ENCODE assay signal across 14 mouse cellular contexts in genomic region chr14:54996793-54997192, GRCm38 (mm10). TPM values are rescaled to one million over a fixed set of nuclear protein-coding genes. Genes with fewer than 3 reads are reported as not detected.
DNase-seq lines count a peak whose midpoint lies in the region; ATAC-seq lines count a peak whose summit lies in the region.
"Had no signal": no experiment of that assay in that cellular context is flagged by ENCODE, and none has a peak within 500 bp of the region (broad histone marks: within the 10 kb centered on the region; RNA-seq: fewer than 3 reads in every experiment).

No protein-coding gene starts in this region.

- peak overlapping the region; percentile 91 for H3K27ac ChIP-seq in hindbrain, embryonic 14.5 days
- no peak overlapping the region for H3K27ac ChIP-seq in hindbrain, embryonic 13.5 days
- H3K27ac ChIP-seq in forebrain, embryonic 12.5 days, result 0 out of 2 replicates have a peak overlapping the region, but pooled peaks have one; percentile 26
- peak overlapping the region; percentile 93 for H3K27ac ChIP-seq in midbrain, embryonic 16.5 days (ENCODE audit: low read length)
- H3K27ac ChIP-seq: neural tube, embryonic 12.5 days had no signal

- intact Hi-C loops in heart, postnatal 10 days (cut with DNase I), result no loop called here

- H3K9me3 ChIP-seq in hindbrain, embryonic 14.5 days (ENCODE audit: control insufficient read depth, low read length), result no peaks in the 10 kb centered on the region
- no peaks in the 10 kb centered on the region for H3K9me3 ChIP-seq in hindbrain, embryonic 13.5 days
- no peaks in the 10 kb centered on the region; the same call in 1 of the 2 replicates for H3K9me3 ChIP-seq in forebrain, embryonic 12.5 days
- no peaks in the 10 kb centered on the region for H3K9me3 ChIP-seq in midbrain, embryonic 16.5 days (replicated peaks; ENCODE audit: control insufficient read depth, low read length, poor library complexity, severe bottlenecking)
- H3K9me3 ChIP-seq: neural tube, embryonic 12.5 days had no signal

- no peak overlapping the region for H3K9ac ChIP-seq in hindbrain, embryonic 14.5 days
- no peak overlapping the region for H3K9ac ChIP-seq in hindbrain, embryonic 13.5 days
- no peak overlapping the region for H3K9ac ChIP-seq in forebrain, embryonic 12.5 days
- no peak overlapping the region for H3K9ac ChIP-seq in midbrain, embryonic 16.5 days (ENCODE audit: low read depth, low read length)
- H3K9ac ChIP-seq: neural tube, embryonic 12.5 days had no signal

- no peak for ATAC-seq in hindbrain, embryonic 14.5 days (ENCODE audit: low FRiP score)
- no peak for ATAC-seq in hindbrain, embryonic 13.5 days (ENCODE audit: low FRiP score)
- ATAC-seq in forebrain, embryonic 12.5 days (ENCODE audit: low FRiP score), result no peak
- ATAC-seq in midbrain, embryonic 16.5 days, result no peak

- 38% methylated on average over 9 of the region's 9 CpGs for whole genome bisulfite sequencing in hindbrain, embryonic 14.5 days
- 39% methylated on average over 9 of the region's 9 CpGs for WGBS in hindbrain, embryonic 13.5 days
- 47% methylated on average over 9 of the region's 9 CpGs for WGBS in forebrain, embryonic 12.5 days
- 36% methylated on average over 9 of the region's 9 CpGs for WGBS in midbrain, embryonic 16.5 days

- H3K36me3 ChIP-seq in hindbrain, embryonic 14.5 days (replicated peaks; ENCODE audit: control insufficient read depth, insufficient read depth), result no peaks in the 10 kb centered on the region
- no peaks in the 10 kb centered on the region for H3K36me3 ChIP-seq in hindbrain, embryonic 13.5 days
- H3K36me3 ChIP-seq in forebrain, embryonic 12.5 days (replicated peaks), result no peaks in the 10 kb centered on the region
- no peaks in the 10 kb centered on the region for H3K36me3 ChIP-seq in midbrain, embryonic 16.5 days (ENCODE audit: control insufficient read depth, insufficient read depth, low read length)
- H3K36me3 ChIP-seq: neural tube, embryonic 12.5 days had no signal

- no peak overlapping the region for H3K4me3 ChIP-seq in hindbrain, embryonic 14.5 days (replicated peaks; ENCODE audit: low read length)
- H3K4me3 ChIP-seq in hindbrain, embryonic 13.5 days, result no peak overlapping the region
- H3K4me3 ChIP-seq in forebrain, embryonic 12.5 days (replicated peaks), result no peak overlapping the region
- H3K4me3 ChIP-seq in midbrain, embryonic 16.5 days (ENCODE audit: low read depth, low read length), result no peak overlapping the region
- H3K4me3 ChIP-seq: neural tube, embryonic 12.5 days had no signal

- no peaks in the 10 kb centered on the region for H3K27me3 ChIP-seq in hindbrain, embryonic 14.5 days (ENCODE audit: control insufficient read depth, insufficient read depth, low read length)
- H3K27me3 ChIP-seq in hindbrain, embryonic 13.5 days, result 0 out of 2 replicates have a peak, but pooled peaks cover 3% of the 10 kb centered on the region
- no peaks in the 10 kb centered on the region for H3K27me3 ChIP-seq in forebrain, embryonic 12.5 days
- H3K27me3 ChIP-seq in midbrain, embryonic 16.5 days (ENCODE audit: control insufficient read depth, insufficient read depth, low read depth, low read length), result no peaks in the 10 kb centered on the region
- H3K27me3 ChIP-seq: neural tube, embryonic 12.5 days had no signal

- peaks cover 26% of the 10 kb centered on the region for H3K4me1 ChIP-seq in hindbrain, embryonic 14.5 days (replicated peaks; ENCODE audit: control insufficient read depth, insufficient read depth, low read length)
- peaks cover 31% of the 10 kb centered on the region for H3K4me1 ChIP-seq in hindbrain, embryonic 13.5 days (replicated peaks)
- peaks cover 39% of the 10 kb centered on the region for H3K4me1 ChIP-seq in forebrain, embryonic 12.5 days
- peaks cover 34% of the 10 kb centered on the region for H3K4me1 ChIP-seq in midbrain, embryonic 16.5 days (ENCODE audit: control insufficient read depth, insufficient read depth, low read length)

- DNase-seq in hindbrain, embryonic 14.5 days (ENCODE audit: low spot score), result no peak
- DNase-seq in heart, postnatal 10 days, result peak; percentile 63 to 65
- no peak for DNase-seq in adrenal gland, postnatal 14 days
- no peak for DNase-seq in testis, postnatal 10 days (ENCODE audit: low spot score)
- DNase-seq: cerebellum, postnatal 36 days; kidney, postnatal 10 days; lung, postnatal 4 days; right cerebral cortex, postnatal 4 days; thymus, adult 18-20 months had no signal

- no peak overlapping the region for H3K4me2 ChIP-seq in hindbrain, embryonic 14.5 days (replicated peaks)
- H3K4me2 ChIP-seq in hindbrain, embryonic 13.5 days, result no peak overlapping the region
- H3K4me2 ChIP-seq in forebrain, embryonic 12.5 days, result no peak overlapping the region
- no peak overlapping the region for H3K4me2 ChIP-seq in midbrain, embryonic 16.5 days (ENCODE audit: low read length)
- H3K4me2 ChIP-seq: neural tube, embryonic 12.5 days had no signal

RNA-seq across cellular contexts. Expression of gene Myh7, which starts 2.4 kb away (rescaled TPM):
- polyA plus RNA-seq in hindbrain, embryonic 14.5 days (2014; fragmentation: Nextera tagmentation; extraction: Ambion mirVana), result 5.6 and 6.7 TPM in 2 replicates
- polyA plus RNA-seq in hindbrain, embryonic 13.5 days (2015; fragmentation: Nextera tagmentation; extraction: Ambion mirVana), result 8.2 and 9.2 TPM in 2 replicates
- polyA plus RNA-seq in forebrain, embryonic 12.5 days (2016; fragmentation: Nextera tagmentation; extraction: Ambion mirVana), result 3.6 and 4.2 TPM in 2 replicates
- total RNA-seq in heart, postnatal 10 days (2021), result 1,000 to 10,000 TPM; 1,842 to 1,858 TPM
- polyA plus RNA-seq in midbrain, embryonic 16.5 days (2015; fragmentation: Nextera tagmentation; extraction: Ambion mirVana), result 7.7 and 8.9 TPM in 2 replicates
- 0.11 TPM in 1 of 2 replicates, not detected in the other for total RNA-seq in adrenal gland, postnatal 14 days (2021)

RNA-seq across cellular contexts. Expression of gene Ngdn, which starts 18.5 kb away (rescaled TPM):
- 42.6 and 43.1 TPM in 2 replicates for polyA plus RNA-seq in hindbrain, embryonic 14.5 days (2014; fragmentation: Nextera tagmentation; extraction: Ambion mirVana)
- polyA plus RNA-seq in hindbrain, embryonic 13.5 days (2015; fragmentation: Nextera tagmentation; extraction: Ambion mirVana), result 53.4 and 53.7 TPM in 2 replicates
- 71.7 and 73.3 TPM in 2 replicates for polyA plus RNA-seq in forebrain, embryonic 12.5 days (2016; fragmentation: Nextera tagmentation; extraction: Ambion mirVana)
- total RNA-seq in heart, postnatal 10 days (2021), result 10 to 100 TPM; 30.6 to 33.9 TPM
- 44.8 and 48.7 TPM in 2 replicates for polyA plus RNA-seq in midbrain, embryonic 16.5 days (2015; fragmentation: Nextera tagmentation; extraction: Ambion mirVana)
- 34.5 and 39.2 TPM in 2 replicates for total RNA-seq in adrenal gland, postnatal 14 days (2021)

RNA-seq across cellular contexts. Expression of gene Gm17428, which starts 20.1 kb away (rescaled TPM):
- polyA plus RNA-seq in hindbrain, embryonic 14.5 days (2014; fragmentation: Nextera tagmentation; extraction: Ambion mirVana), result not detected in 2 replicates
- polyA plus RNA-seq in hindbrain, embryonic 13.5 days (2015; fragmentation: Nextera tagmentation; extraction: Ambion mirVana), result not detected in 2 replicates
- not detected in 2 replicates for polyA plus RNA-seq in forebrain, embryonic 12.5 days (2016; fragmentation: Nextera tagmentation; extraction: Ambion mirVana)
- total RNA-seq in heart, postnatal 10 days (2021), result not detected
- polyA plus RNA-seq in midbrain, embryonic 16.5 days (2015; fragmentation: Nextera tagmentation; extraction: Ambion mirVana), result not detected in 2 replicates
- not detected in 2 replicates for total RNA-seq in adrenal gland, postnatal 14 days (2021)
- total RNA-seq: left cerebral cortex, postnatal 25 days had no signal
- polyA plus RNA-seq: neural tube, embryonic 12.5 days had no signal

RNA-seq across cellular contexts. Expression of gene Myh6, which starts 30.1 kb away (rescaled TPM):
- polyA plus RNA-seq in hindbrain, embryonic 14.5 days (2014; fragmentation: Nextera tagmentation; extraction: Ambion mirVana), result 0.78 and 2.1 TPM in 2 replicates
- 1.2 and 3.0 TPM in 2 replicates for polyA plus RNA-seq in hindbrain, embryonic 13.5 days (2015; fragmentation: Nextera tagmentation; extraction: Ambion mirVana)
- 1.5 and 1.8 TPM in 2 replicates for polyA plus RNA-seq in forebrain, embryonic 12.5 days (2016; fragmentation: Nextera tagmentation; extraction: Ambion mirVana)
- over 10,000 TPM; 20,580 to 20,870 TPM for total RNA-seq in heart, postnatal 10 days (2021)
- polyA plus RNA-seq in midbrain, embryonic 16.5 days (2015; fragmentation: Nextera tagmentation; extraction: Ambion mirVana), result 1.3 and 2.9 TPM in 2 replicates
- 0.22 TPM in 1 of 2 replicates, not detected in the other for total RNA-seq in adrenal gland, postnatal 14 days (2021)

Comparison
In these comparisons a context has a peak if more than half of its experiments do, and no peak if none do; other contexts are left out.
1. DNase-seq: peak in heart, postnatal 10 days (2 of 2); none in hindbrain, embryonic 14.5 days (single experiment), adrenal gland, postnatal 14 days (single experiment) and testis, postnatal 10 days (single experiment).